In the genomic region with DNA sequence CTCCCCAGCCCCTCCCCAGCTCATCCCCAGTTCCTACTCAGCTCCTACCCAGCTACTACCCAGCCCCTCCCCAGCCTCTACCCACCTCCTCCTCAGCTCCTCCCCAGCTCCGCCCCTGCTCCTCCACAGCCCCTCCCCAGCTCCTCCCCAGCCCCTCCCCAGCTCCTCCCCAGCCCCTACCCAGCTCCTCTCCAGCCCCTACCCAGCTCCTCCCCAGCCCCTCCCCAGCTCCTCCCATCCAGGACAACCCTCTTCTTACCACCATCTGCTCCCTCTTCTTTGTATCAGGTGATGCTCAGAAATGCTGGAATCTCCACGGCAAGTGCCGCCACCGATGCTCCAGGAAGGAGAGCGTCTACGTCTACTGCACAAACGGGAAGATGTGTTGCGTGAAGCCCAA, we compare ENCODE assay signal across 22 mouse cellular contexts. TPM values are rescaled to one million over a fixed set of nuclear protein-coding genes. Genes with fewer than 3 reads are reported as not detected.
DNase-seq lines count a peak whose midpoint lies in the region; ATAC-seq lines count a peak whose summit lies in the region.
"Had no signal": no experiment of that assay in that cellular context is flagged by ENCODE, and none has a peak within 500 bp of the region (broad histone marks: within the 10 kb centered on the region; RNA-seq: fewer than 3 reads in every experiment).

No protein-coding gene starts in this region.

- WGBS in hindbrain, embryonic 10.5 days = 34% methylated on average over 7 of the region's 8 CpGs
- 30% methylated on average over 7 of the region's 8 CpGs for WGBS in hindbrain, embryonic 13.5 days
- 19% methylated on average over 8 of the region's 8 CpGs for whole genome bisulfite sequencing in lung, embryonic 16.5 days

- H3K9ac ChIP-seq in hindbrain, embryonic 13.5 days = no peak overlapping the region
- H3K9ac ChIP-seq in lung, embryonic 16.5 days (ENCODE audit: low read length) = no peak overlapping the region
- H3K9ac ChIP-seq: intestine, embryonic 15.5 days; liver, embryonic 14.5 days had no signal

- peak; percentile 20 to 57 for DNase-seq in cerebellum, postnatal 10 days
- DNase-seq in cerebellum, postnatal 36 days = no peak
- peak; percentile 24 for DNase-seq in hindbrain, embryonic 10.5 days (ENCODE audit: low spot score)
- no peak for DNase-seq in lung, postnatal 4 days
- peak; percentile 9 for DNase-seq in telencephalon, adult 2 months (ENCODE audit: low read depth, low spot score)
- DNase-seq in cerebellum, adult 8-10 months = no peak
- DNase-seq: adrenal gland, adult 8-10 months; gastrocnemius, postnatal 14 days; kidney, postnatal 4 days; lung, postnatal 36 days; midbrain, embryonic 14.5 days; thymus, postnatal 36 days had no signal

- H3K4me1 ChIP-seq in hindbrain, embryonic 10.5 days (replicated peaks) = peaks cover 10% of the 10 kb centered on the region
- H3K4me1 ChIP-seq in hindbrain, embryonic 13.5 days (replicated peaks) = no peaks in the 10 kb centered on the region
- H3K4me1 ChIP-seq in lung, embryonic 16.5 days (replicated peaks; ENCODE audit: control insufficient read depth, insufficient read depth, low read length) = no peaks in the 10 kb centered on the region
- H3K4me1 ChIP-seq: intestine, embryonic 15.5 days had no signal

- no peak overlapping the region for H3K4me3 ChIP-seq in hindbrain, embryonic 10.5 days
- H3K4me3 ChIP-seq in hindbrain, embryonic 13.5 days = no peak overlapping the region
- H3K4me3 ChIP-seq in lung, embryonic 16.5 days (ENCODE audit: low read length) = no peak overlapping the region
- H3K4me3 ChIP-seq: erythroblast, embryonic 14.5 days; intestine, embryonic 15.5 days had no signal

- H3K4me2 ChIP-seq in hindbrain, embryonic 13.5 days = no peak overlapping the region
- no peak overlapping the region for H3K4me2 ChIP-seq in lung, embryonic 16.5 days (ENCODE audit: low read depth, low read length)
- H3K4me2 ChIP-seq: intestine, embryonic 15.5 days had no signal

- no peak overlapping the region for H3K27ac ChIP-seq in hindbrain, embryonic 10.5 days
- H3K27ac ChIP-seq in hindbrain, embryonic 13.5 days = no peak overlapping the region
- no peak overlapping the region for H3K27ac ChIP-seq in lung, embryonic 16.5 days (ENCODE audit: low read length)
- H3K27ac ChIP-seq: intestine, embryonic 15.5 days; liver, embryonic 14.5 days had no signal

- H3K9me3 ChIP-seq in hindbrain, embryonic 10.5 days = 0 out of 2 replicates have a peak, but pooled peaks cover 3% of the 10 kb centered on the region
- H3K9me3 ChIP-seq in hindbrain, embryonic 13.5 days = peaks cover 4% of the 10 kb centered on the region; the same call in 1 of the 2 replicates
- H3K9me3 ChIP-seq in lung, embryonic 16.5 days (ENCODE audit: control insufficient read depth, low read length) = peaks cover 2% of the 10 kb centered on the region
- H3K9me3 ChIP-seq: intestine, embryonic 15.5 days had no signal

- H3K36me3 ChIP-seq in hindbrain, embryonic 10.5 days = no peaks in the 10 kb centered on the region
- H3K36me3 ChIP-seq in hindbrain, embryonic 13.5 days = no peaks in the 10 kb centered on the region
- no peaks in the 10 kb centered on the region for H3K36me3 ChIP-seq in lung, embryonic 16.5 days (ENCODE audit: control insufficient read depth, insufficient read depth, low read length)
- H3K36me3 ChIP-seq: intestine, embryonic 15.5 days had no signal

- ATAC-seq in hindbrain, embryonic 13.5 days (ENCODE audit: low FRiP score) = no peak
- 0 out of 2 replicates have a peak, but pooled peaks have one; percentile 20 for ATAC-seq in lung, embryonic 16.5 days (ENCODE audit: low read depth)
- ATAC-seq: intestine, embryonic 15.5 days had no signal

- no peaks in the 10 kb centered on the region for H3K27me3 ChIP-seq in hindbrain, embryonic 10.5 days (ENCODE audit: insufficient read depth, poor library complexity, severe bottlenecking)
- no peaks in the 10 kb centered on the region for H3K27me3 ChIP-seq in hindbrain, embryonic 13.5 days
- H3K27me3 ChIP-seq in lung, embryonic 16.5 days (ENCODE audit: control insufficient read depth, insufficient read depth, low read depth, low read length) = no peaks in the 10 kb centered on the region
- H3K27me3 ChIP-seq: intestine, embryonic 15.5 days had no signal

RNA-seq across cellular contexts. Expression of gene Defb36, which starts 8.1 kb away (rescaled TPM):
- polyA plus RNA-seq in hindbrain, embryonic 10.5 days (2016; fragmentation: Nextera tagmentation; extraction: Ambion mirVana) = not detected in 2 replicates
- polyA plus RNA-seq in hindbrain, embryonic 13.5 days (2015; fragmentation: Nextera tagmentation; extraction: Ambion mirVana) = not detected in 2 replicates
- not detected in 2 replicates for polyA plus RNA-seq in lung, embryonic 16.5 days (2015; fragmentation: Nextera tagmentation; extraction: Ambion mirVana)
- polyA plus RNA-seq: erythroblast, embryonic 14.5 days; heart, embryonic 14.5 days; hindbrain, embryonic 11.5 days; intestine, embryonic 15.5 days; liver, embryonic 14.5 days; midbrain, embryonic 14.5 days; neural tube, embryonic 11.5 days; small intestine, adult 2 months; stomach, embryonic 16.5 days had no signal

RNA-seq across cellular contexts. Expression of gene Defb25, which starts 10.7 kb away (rescaled TPM):
- polyA plus RNA-seq in hindbrain, embryonic 10.5 days (2016; fragmentation: Nextera tagmentation; extraction: Ambion mirVana) = not detected in 2 replicates
- not detected in 2 replicates for polyA plus RNA-seq in hindbrain, embryonic 13.5 days (2015; fragmentation: Nextera tagmentation; extraction: Ambion mirVana)
- 1.2 and 3.7 TPM in 2 replicates for polyA plus RNA-seq in lung, embryonic 16.5 days (2015; fragmentation: Nextera tagmentation; extraction: Ambion mirVana)
- polyA plus RNA-seq: erythroblast, embryonic 14.5 days; hindbrain, embryonic 11.5 days; liver, embryonic 14.5 days; midbrain, embryonic 14.5 days; neural tube, embryonic 11.5 days; small intestine, adult 2 months had no signal

RNA-seq across cellular contexts. Expression of gene Defb45, which starts 13.0 kb away (rescaled TPM):
- polyA plus RNA-seq in hindbrain, embryonic 10.5 days (2016; fragmentation: Nextera tagmentation; extraction: Ambion mirVana) = not detected in 2 replicates
- polyA plus RNA-seq in hindbrain, embryonic 13.5 days (2015; fragmentation: Nextera tagmentation; extraction: Ambion mirVana) = not detected in 2 replicates
- not detected in 2 replicates for polyA plus RNA-seq in lung, embryonic 16.5 days (2015; fragmentation: Nextera tagmentation; extraction: Ambion mirVana)
- polyA plus RNA-seq: erythroblast, embryonic 14.5 days; heart, embryonic 14.5 days; hindbrain, embryonic 11.5 days; intestine, embryonic 15.5 days; liver, embryonic 14.5 days; midbrain, embryonic 14.5 days; neural tube, embryonic 11.5 days; small intestine, adult 2 months; stomach, embryonic 16.5 days had no signal

RNA-seq across cellular contexts. Expression of gene Rem1, which starts 14.6 kb away (rescaled TPM):
- polyA plus RNA-seq in hindbrain, embryonic 10.5 days (2016; fragmentation: Nextera tagmentation; extraction: Ambion mirVana) = 0.35 and 0.37 TPM in 2 replicates
- polyA plus RNA-seq in hindbrain, embryonic 13.5 days (2015; fragmentation: Nextera tagmentation; extraction: Ambion mirVana) = 0.30 and 0.57 TPM in 2 replicates
- polyA plus RNA-seq in lung, embryonic 16.5 days (2015; fragmentation: Nextera tagmentation; extraction: Ambion mirVana) = 8.4 and 8.6 TPM in 2 replicates
- polyA plus RNA-seq: erythroblast, embryonic 14.5 days had no signal

RNA-seq across cellular contexts. Expression of gene Defb19, which starts 32.1 kb away (rescaled TPM):
- not detected in 2 replicates for polyA plus RNA-seq in hindbrain, embryonic 10.5 days (2016; fragmentation: Nextera tagmentation; extraction: Ambion mirVana)
- not detected in 2 replicates for polyA plus RNA-seq in hindbrain, embryonic 13.5 days (2015; fragmentation: Nextera tagmentation; extraction: Ambion mirVana)
- polyA plus RNA-seq in lung, embryonic 16.5 days (2015; fragmentation: Nextera tagmentation; extraction: Ambion mirVana) = not detected in 2 replicates
- polyA plus RNA-seq: erythroblast, embryonic 14.5 days; hindbrain, embryonic 11.5 days; intestine, embryonic 15.5 days; liver, embryonic 14.5 days; midbrain, embryonic 14.5 days; neural tube, embryonic 11.5 days; small intestine, adult 2 months; stomach, embryonic 16.5 days had no signal

Comparison
In these comparisons a context has a peak if more than half of its experiments do, and no peak if none do; other contexts are left out.
1. DNase-seq: peak in cerebellum, postnatal 10 days (2 of 2), hindbrain, embryonic 10.5 days (single experiment) and telencephalon, adult 2 months (single experiment); none in cerebellum, postnatal 36 days (0 of 2), lung, postnatal 4 days (0 of 2) and cerebellum, adult 8-10 months (single experiment).